Mouse (Mus musculus) layer of hippocampus, adult 9-10 months (tissue): ENCODE measurements around the gene Slc25a35.
"Not testable (repeated sequence)": the region's sequence is repeated elsewhere in the genome, so short reads cannot be mapped to it uniquely, and the experiment has no call there.

Experiments used
- DNase-seq: peaks from one replicate; pipeline ENCODE4 v3.0.0; 2022; ENCODE audit warnings: low spot score

Gene Slc25a35

DNA sequence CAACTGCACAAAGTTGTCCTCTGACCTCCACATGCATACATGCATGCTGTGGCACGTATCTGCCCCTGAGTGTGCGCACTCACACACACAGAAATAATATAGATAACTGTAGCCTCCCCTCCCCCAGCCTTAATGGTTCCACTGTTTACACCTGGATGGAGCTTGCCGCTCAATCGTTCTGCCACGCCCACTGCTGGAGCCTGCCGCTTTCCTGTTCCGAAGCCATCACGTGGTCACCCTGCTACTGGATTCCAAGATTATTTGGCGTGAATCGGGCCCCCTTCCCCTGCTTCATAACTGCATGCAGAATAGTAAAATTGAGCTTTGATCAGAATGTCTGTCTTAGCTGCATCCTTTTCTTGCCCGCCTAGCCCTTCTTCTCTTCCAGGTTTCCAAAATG is 5.8 kb upstream of the Slc25a35 start:
- DNase-seq: not testable (repeated sequence)

DNA sequence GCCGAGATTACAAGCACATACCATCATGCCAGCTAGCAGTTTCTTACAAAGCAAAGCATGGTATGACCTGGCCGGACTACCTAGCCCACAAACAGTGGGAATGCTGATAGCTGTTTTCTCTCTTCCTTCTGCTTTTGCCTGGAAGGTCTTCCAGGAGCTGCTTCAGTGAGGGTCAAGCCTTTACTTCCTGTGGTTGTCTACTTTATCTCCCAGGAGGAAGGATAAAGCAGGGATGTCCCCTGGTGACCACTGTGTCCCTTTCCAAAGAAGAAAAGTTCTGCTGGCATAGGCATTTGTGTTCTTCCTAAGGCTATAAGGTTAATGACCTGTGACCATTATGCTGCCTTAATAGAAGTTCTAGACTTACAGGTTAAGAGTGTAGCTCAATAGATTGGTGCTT is 4.5 kb upstream of the Slc25a35 start:
- no peak for DNase-seq

DNA sequence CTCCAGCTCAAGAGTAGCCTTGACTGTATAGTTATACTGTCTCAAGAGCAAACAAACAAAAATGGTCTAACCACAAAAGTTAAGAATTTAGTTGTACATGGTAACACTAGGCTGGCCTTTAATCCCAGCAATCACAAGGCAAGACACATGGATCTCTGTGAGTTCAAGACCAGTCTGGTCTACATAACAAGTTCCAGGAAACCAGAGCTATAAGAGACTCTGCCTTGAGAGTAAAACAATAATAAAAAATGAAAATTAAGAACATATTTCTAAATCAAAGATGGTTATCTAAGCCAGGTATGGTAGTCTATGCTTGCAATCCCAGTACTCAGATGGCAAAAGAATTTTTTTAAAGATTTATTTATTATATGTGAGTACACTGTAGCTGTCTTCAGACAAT is 2.9 kb upstream of the Slc25a35 start:
- DNase-seq: no peak

DNA sequence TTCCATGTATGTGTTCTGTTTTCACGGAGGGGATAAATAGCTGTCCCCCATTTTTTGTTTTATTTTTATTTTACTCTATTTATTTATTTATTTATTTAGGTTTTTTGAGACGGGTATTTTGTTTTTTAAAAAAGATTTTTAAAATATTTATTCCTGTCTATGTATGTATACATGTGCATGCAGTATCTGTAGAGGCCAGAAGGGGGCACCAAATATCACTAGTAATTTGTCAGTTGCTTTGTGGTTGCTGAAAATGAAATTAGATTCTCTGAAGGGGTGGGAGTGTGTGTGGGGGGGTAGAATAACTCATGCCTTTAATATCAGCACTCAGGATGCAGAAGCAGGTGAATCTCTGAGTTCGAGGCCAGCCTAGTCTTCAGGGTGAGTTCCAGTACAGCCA is 2.1 kb upstream of the Slc25a35 start:
- no peak for DNase-seq

DNA sequence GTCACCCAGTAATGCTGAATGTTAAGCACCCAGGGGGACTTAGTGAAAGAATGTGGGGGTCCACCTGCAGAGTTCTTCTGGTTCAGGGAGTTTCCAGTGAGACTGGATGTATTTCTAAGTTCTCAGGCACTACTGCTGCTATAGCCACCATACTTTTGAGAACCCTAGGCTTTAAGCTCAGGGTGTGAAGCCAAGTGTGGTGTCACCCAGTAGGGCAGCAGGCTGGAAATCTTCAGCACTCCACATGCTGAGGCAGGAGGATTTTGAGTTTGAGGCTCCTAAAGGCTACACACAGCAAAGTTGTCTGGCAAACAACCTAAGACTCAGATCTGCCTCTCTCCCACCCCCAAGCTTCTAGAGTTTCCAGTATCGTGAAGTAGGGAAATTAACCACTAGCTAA is 1.4 kb upstream of the Slc25a35 start:
- DNase-seq: no peak

DNA sequence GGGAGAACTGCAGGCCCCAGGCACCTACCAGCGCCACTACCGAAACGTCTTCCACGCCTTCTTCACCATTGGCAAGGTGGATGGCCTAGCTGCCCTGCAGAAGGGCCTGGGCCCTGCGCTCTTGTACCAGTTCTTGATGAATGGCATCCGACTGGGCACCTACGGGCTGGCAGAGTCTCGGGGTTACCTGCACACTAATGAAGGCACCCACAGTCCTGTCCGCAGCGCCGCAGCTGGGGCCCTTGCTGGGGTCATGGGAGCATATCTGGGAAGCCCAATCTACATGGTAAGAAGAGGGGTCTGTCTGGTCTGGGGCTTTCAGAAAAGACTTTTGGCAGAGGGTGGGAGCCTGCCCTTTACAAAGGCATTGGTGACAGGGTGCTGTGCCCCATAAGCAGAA is 821 bp downstream of the Slc25a35 start:
- DNase-seq: no peak

DNA sequence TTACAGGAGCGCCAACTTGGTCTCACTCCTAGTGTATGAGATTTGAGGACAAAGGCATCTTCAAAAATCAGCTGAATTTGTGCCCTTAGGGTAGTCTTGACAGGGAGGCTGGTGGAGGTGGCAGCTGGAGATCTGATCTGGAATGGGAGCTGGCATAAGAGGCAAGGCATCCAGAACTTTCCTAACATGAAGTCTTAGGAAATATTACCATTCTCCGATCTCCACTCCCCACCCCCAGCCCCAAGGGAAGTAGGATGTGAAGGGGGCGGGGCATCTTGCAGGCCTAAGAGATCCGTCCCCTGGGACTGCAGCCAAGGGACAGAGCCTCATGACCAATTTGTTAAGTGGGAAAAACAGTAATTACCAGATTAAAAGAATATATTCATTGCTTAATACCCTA is 2.3 kb downstream of the Slc25a35 start:
- DNase-seq: no peak

DNA sequence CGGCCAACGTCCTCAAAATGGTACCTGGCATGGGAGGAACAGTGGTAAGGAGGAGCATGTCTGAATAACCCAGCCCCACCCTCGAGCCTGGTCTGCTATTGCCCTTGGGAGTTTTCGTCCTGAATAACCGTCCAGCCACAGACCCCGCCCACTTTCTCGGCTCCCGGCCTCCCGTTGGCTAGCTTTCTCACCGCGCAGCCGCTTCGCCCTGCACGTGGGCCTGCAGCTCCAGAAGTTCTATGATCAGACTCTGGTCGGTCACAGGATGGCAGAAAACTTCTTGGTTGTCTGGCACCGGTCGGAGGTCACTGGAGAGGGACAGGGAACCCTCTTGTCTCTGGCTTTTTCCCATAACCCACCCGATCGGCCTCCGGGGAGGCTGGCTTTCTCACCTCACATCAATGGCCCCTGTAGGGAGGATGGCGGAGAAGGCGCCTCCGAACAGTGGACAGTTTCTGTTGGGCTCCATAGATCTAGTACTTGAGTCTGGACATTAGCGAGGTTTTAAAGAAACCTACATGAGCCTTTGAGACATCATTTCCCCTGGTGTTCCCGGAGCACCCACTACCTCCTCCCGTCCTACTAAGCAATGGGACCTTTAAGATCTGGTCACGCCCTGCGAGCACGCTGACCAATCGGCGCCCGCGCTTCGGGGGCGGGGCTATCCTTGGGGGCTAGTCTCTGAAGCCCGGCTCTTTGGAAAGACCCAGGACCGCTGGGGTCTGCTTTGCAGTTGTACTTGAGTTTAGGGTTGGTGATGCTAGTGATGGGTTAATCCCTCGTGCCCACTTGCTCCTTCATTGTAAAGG is 5.5 kb downstream of the Slc25a35 start:
- peak; percentile 43 for DNase-seq

DNA sequence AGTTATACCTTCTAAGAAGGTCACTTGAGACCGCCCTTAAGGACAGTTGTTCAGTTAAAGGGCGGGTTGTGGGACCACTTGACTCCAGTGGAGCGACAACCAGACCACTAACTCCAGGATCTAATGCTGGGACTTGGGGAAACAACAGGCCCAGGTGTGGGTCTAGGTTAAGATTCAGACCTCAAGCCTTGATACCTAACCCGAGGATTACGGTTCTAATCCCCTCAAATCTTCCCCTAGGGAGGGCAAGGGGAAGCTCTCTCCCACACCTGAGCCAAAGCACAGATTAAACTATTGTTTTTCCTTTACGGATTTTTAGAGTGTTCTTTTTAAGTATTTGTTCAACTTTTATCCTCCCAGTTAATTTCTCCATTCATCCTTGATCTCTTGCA is 6.1 kb downstream of the Slc25a35 start:
- no peak for DNase-seq

DNA sequence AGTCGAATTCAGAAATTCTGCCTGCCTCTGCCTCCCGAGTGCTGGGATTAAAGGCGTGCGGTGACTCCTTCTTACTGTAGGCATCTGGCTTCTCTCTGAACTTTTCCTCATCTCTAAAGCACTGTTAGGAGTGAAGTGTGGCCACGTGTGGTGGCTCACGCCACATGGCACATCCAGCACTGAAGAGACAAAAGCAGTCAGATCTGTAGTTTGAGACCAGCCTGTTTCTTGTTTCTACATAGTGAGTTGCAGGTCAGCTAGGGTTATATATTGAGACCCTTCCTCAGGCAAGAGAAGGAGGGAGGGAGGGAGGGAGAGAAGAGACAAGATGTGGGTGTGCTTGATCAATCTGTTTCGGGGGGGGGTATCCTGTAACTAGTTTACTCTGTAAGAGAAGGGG is 7.2 kb downstream of the Slc25a35 start, which contains the start of gene Rangrf:
Gene Rangrf (minus strand): TSS at position 101 of the 400 bp plus-strand sequence.
- no peak for DNase-seq

DNA sequence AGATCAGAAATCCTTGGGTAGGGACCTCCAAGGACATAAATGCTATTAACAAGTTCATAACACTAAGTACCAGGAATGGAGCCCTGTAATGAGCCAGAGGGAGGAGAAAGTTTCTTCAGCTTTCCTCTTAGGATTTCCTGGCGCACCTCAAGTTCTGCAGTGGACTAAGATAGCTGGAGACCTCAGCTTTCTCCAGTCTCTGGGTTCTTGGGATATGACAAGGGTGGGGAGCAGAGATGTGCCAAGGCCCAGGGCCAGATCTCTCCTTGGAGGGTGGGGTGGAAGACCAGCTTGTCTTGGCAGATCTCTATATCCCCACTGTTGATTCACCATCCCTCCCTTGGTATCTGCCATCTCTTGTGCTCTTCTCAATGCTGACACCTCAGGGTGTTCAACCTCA is 7.7 kb downstream of the Slc25a35 start:
- no peak for DNase-seq

DNA sequence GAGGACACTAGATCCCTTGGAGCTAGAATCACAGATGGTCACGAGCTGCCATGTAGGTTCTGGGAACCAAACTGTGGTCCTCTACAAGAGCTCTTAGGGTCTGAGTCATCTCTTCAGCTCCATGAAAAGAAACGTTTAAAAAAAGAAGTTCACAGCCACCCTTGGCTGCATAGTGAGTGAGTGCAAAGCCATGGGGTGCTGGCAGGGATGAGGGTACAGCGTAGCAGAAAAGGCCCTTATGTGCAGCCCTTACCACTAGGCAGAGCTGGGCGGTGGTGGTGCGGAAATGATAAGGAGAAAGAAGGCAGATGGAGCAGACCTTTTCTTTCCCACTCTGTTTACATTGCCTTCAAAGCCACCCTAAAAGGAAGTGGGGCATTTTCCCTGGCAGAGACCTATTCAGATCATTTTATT is 11.4 kb downstream of the Slc25a35 start:
- DNase-seq: no peak

DNA sequence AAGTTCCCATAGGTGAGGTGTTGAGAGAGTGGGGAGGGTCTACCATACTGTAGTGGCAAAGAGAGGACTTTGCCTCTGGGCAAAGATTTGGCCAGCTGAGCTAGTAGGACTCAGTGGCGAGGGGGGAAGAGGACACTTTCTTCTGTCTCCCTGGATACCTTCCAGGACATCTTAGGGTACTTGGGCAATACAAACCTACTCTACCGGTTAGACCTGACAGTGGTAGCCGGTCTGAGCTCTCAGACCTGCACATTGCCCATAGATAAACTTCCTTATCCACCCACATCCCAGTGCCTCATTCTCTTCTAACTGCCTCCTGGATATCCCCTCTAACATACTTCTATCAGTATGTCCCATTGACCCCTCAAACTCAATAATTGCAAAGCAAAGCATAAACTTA is 13.0 kb downstream of the Slc25a35 start:
- no peak for DNase-seq

DNA sequence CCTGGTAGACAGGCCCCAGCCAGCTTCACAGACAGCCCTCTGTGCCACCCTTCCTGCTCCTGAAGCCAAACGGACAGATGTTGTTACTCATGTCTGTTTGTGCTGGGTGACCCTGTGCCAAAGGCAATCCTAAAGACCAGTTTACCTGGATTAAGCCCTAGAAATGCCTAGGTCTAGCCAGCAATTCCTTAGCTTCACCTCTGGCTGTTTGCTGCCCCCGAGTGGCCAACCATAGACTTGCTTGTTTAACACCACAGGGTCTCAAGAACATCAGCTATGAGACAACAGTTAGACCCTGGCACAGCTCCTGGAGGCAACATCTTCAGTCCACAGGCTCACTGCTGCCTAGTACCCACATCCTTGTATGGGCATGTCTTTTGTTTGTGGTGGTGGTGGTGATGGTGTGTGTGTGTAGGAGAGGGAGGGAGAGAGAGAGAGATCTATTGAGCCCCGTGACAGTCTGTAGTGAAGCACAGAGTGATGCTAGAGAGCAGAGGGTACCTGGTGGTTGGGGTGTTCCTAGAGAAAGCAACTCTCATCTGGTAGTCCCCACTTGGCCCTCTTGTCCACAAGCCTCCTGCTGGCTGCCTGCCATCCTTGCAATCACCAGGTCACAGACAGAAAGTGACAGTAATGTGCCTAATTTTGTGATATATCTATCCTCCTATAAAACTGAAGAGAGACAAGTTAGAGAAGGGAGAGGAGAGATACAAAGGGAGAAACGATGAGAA is 14.9 kb downstream of the Slc25a35 start:
- peak; percentile 47 for DNase-seq

DNA sequence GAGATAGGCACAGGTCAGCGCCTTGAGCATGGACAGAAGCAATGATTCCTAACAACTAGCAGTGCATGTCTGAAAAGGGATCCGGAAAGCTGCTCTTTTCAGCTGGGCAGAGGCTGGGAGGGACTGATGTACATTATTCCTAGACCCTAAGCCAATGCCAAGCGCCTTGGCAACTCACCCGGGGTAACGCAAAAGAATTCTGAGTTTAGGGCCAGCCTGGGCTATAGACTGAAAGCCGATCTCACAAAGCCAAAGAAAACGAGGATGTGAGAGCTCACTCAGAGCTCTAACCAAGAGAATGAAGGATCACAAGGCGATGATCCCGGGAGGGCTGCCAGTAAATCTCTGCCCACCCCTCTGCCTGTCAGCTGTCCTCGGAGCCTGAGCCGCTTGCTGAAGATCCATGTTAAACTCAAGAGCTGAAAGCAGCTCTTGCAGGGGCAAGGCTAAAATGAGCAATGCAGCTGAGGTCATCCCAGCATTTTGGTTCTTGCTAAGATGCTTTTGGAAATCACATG is 19.5 kb downstream of the Slc25a35 start:
- DNase-seq: no peak

DNA sequence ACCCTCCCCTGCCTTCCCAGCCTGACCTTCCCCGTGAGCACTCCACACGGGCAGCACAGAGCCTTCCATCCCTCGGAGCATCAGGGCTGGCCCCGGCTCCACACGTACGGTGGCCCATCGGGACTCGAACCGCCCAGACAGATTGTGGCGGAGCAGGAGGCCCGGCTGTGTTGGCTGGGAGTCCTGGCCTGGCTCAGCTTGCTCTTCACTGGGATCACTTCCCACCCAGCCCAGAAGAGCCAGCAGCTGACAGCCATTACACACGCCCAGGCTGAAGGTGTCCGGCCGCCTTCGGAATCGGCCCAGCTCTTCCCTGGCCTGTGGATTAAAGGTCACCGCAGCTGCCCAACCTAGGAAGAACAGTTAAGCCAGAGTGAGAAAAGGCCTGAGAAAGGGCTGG is 20.4 kb downstream of the Slc25a35 start:
- no peak for DNase-seq

DNA sequence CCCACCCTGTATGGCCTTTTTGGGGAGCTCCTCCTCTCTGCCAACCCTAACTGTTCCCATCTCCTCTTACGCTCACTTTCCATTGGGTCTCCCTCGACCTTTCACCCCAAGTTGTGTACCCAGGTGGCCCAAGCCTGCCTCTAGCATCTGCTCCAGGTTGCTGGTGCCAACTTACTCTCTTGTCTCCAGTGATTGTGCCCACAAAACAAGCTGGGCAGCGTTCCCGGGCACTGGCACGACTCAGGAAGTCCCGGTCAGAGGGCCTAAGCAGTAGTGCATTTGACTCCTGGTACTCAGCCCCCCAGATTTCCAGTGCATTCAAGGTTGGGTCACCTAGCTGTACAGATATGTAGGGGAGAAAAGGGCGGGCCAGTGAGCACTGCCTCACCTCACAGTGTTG is 25.2 kb downstream of the Slc25a35 start:
- DNase-seq: no peak

DNA sequence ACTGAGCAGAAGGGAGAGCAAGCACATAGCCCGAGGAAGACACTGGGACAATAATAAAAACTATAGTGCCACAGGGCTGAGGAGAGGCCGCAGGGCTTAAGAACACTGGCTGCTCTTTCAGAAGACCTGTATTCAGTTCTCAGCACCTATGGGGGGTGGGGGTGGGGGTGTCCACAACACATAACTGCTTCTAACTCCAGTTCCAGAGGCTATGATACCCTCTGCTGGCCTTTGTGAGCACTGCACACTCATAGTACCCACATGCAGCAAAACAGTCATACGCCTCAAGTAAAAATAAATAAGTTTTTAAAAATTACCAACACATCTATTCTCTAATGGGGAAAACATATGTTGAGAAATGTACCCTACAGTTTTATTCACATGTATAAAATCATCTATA is 26.4 kb downstream of the Slc25a35 start:
- DNase-seq: no peak

DNA sequence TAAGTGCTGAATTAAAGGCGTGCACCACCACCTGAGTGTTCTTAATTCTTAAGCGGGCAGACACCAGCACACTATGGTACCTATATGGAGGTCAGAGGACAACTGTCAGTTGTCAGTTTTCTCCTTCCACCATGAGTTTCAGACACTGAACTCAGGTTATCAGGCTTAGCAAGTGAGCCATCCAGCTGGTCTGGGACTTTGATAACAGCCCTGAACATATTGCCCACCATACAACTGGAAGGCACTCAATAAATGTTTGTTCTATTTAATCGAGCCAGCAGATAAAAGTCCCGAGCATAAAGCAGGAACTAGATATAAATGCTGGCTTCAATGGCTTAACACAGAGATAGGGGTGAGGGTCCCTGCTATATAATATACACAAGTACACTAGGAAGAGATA is 29.1 kb downstream of the Slc25a35 start:
- DNase-seq: no peak

DNA sequence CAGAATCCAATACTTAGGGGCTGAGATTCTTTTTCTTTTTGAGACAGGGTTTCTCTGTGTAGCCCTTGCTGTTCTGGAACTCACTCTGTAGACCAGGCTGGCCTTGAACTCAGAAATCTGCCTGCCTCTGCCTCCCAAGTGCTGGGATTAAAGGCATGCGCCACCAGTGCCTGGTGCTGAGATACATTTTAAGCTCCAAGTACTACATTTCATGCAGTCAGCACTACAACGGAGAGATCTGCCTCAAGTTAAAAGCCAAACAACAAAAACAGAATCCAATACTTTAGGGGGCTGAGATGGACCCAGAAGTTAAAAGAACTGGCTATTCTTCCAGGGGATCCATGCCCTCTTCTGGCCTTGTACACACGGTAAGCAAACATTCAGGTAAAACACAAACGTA is 34.9 kb downstream of the Slc25a35 start:
- DNase-seq: not testable (repeated sequence)

DNA sequence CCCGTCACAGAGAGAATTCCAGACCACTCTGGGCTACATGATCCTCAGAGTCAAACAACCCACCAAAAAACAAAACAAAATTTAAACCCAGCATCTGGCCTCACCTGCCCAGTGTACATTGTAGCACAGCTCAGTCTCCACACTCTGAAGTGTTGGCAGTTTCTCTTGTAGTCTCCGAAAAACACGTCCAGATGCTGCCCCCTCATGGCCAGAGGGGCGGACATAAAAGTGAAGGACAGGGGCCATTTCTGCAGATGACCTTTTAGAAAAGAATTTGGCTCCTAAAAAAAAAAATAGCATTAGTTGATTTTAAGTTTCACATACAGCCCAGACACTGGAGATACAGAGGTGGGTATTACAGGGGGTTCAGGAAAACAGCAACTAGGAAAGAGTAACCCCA is 35.7 kb downstream of the Slc25a35 start:
- no peak for DNase-seq

DNA sequence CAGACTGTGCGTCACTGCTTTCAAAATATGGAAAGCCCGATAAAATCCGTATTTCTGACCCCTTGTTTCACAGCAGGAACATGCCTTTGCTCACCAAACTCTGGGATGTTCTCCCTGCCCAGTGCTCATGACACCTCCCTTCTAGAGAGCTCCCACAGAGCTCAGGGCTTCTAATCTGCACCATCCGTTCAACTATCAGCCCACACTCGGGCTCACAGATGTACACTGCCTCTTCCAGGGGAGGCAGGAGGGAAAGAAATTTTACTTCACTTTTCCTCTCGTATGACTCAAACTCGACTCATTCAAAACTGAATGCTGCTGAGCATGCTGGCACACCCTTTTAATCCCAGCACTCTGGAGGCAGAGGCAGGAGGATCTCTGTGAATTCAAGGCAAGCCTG is 37.3 kb downstream of the Slc25a35 start:
- no peak for DNase-seq

DNA sequence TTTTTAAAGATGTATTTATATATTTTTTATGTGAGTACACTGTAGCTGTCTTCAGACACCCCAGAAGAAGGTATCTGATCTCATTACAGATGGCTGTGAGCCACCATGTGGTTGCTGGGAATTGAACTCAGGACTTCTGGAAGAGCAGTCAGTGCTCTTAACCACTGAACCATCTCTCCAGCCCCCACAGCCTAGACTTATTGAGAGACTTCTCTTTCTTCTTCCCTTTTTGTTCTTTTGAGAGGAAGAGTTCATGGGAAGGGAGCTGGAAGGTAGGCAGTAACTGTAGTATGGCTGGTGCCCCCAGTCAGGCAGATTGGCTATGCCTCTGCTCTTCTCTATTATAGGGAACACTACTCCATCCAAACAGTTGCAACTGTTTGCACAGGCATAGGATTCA is 38.6 kb downstream of the Slc25a35 start:
- DNase-seq: not testable (repeated sequence)
